Mouse (Mus musculus) cortical plate, adult 2 months (tissue): Measurements from ENCODE around the gene Ppp3cb. TPM values are rescaled to one million over a fixed set of nuclear protein-coding genes. Genes with fewer than 3 reads are reported as not detected.

ENCODE experiments used
- H3K27ac ChIP-seq: fragments of 200-500 bp; 2 replicates; pipeline ENCODE4 v1.5.1; 2012; ENCODE audit warnings: low read length, control low read depth, inconsistent platforms; ENCODE audit not compliant: insufficient read depth
- H3K4me1 ChIP-seq: fragments of 200-500 bp; 2 replicates; pipeline ENCODE4 v1.6.1; 2011; ENCODE audit warnings: low read length; ENCODE audit not compliant: control insufficient read depth, insufficient read depth
- H3K4me3 ChIP-seq: fragments of 200-500 bp; 2 replicates; pipeline ENCODE4 v1.5.1; 2011; ENCODE audit warnings: mild to moderate bottlenecking, low read length, control low read depth; ENCODE audit not compliant: insufficient read depth
- CTCF ChIP-seq: fragments of 200-500 bp; IDR thresholded peaks from 2 replicates; pipeline ENCODE4 v1.5.1; 2011; ENCODE audit warnings: mild to moderate bottlenecking, control low read depth, low read length; ENCODE audit not compliant: insufficient read depth; ENCODE audit errors: extremely low read depth
- POLR2A ChIP-seq: fragments of 200-500 bp; IDR thresholded peaks from 2 replicates; pipeline ENCODE4 v1.6.1; 2011; ENCODE audit warnings: mild to moderate bottlenecking, low read length, control low read depth; ENCODE audit not compliant: insufficient read depth; ENCODE audit errors: extremely low read depth
- polyA plus RNA-seq: library from polyadenylated mRNA; depleted of rRNA; stranded (reverse); fragments of >200 nt; gene quantifications from 2 replicates; pipeline ENCODE4 v1.2.3, GENCODE M21; 2012; rRNA removed

Gene Ppp3cb
- polyA plus RNA-seq, 1 experiment: 162 TPM

GRCm38 (mm10) chr14:20452929-20453328, 93.4 kb downstream of the Ppp3cb start:
- Histone ChIP-seq H3K4me3 (no peak overlapping the region), H3K27ac (no peak overlapping the region), H3K4me1 (0 out of 2 replicates have a peak, but pooled peaks cover 2% of the 10 kb centered on the region)
- TF ChIP-seq POLR2A (no peak), CTCF (no peak)

DNA sequence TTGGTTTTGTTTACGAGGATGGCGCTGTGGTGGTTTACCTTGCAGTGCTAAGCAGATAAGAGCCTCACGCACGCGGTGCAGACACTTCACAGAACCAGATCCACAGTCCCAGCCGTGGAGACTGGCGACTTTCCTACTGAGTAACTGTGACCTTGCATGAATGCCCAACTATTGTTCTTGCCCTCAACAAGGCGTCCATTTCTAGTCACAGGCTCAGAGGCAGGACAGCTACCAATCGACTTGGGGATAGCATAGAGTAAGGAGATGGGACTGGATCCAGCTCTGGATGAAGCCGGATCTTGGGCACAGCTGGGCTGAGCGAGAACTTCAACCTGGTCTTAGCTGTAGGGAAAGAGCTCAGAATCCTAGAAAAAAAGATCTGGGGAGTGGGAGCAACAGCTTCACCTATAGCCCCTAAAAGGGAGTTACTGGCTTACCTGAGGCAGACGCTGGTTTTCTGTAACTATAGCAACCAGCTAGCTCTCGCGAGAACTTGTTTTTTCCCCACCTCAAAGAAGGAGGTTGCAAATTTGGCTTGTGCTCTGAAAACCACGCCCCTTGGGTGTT, 94.5 kb downstream of the Ppp3cb start, which contains the start of gene Cfap70:
TSS of gene Cfap70 (minus strand) at position 462 of the 567 bp plus-strand sequence.
- TF ChIP-seq CTCF (no peak), POLR2A (no peak)
- H3K4me1 ChIP-seq: 0 out of 2 replicates have a peak, but pooled peaks cover 2% of the 10 kb centered on the region
- H3K4me3 ChIP-seq: peak within 1 kb of the TSS; percentile 51
- H3K27ac ChIP-seq: no peak within 1 kb of the TSS

- Histone ChIP-seq H3K27ac (no peak overlapping the region), H3K4me3 (peak overlapping the region; percentile 51; the same call in 1 of the 2 replicates), H3K4me1 (0 out of 2 replicates have a peak, but pooled peaks cover 2% of the 10 kb centered on the region)
- no peak for TF ChIP-seq POLR2A
- no peak for TF ChIP-seq CTCF
Measured at GRCm38 (mm10) chr14:20451302-20451701, 95.1 kb downstream of the Ppp3cb start.

Other genes starting within 250 kb of the Ppp3cb start
- 31.8 and 32.5 TPM in 2 replicates for gene Ecd, start 198.5 kb downstream of the Ppp3cb start, polyA plus RNA-seq
- 56.6 and 61.0 TPM in 2 replicates for gene Fam149b, start 198.4 kb downstream of the Ppp3cb start, polyA plus RNA-seq
- 37.0 and 37.2 TPM in 2 replicates for gene Dnajc9, start 157.7 kb downstream of the Ppp3cb start, polyA plus RNA-seq
- gene Mrps16, start 152.9 kb downstream of the Ppp3cb start, polyA plus RNA-seq: 44.9 and 45.4 TPM in 2 replicates
- gene Cfap70, start 94.3 kb downstream of the Ppp3cb start, polyA plus RNA-seq: 1.5 and 3.3 TPM in 2 replicates
- 86.0 and 89.0 TPM in 2 replicates for gene Anxa7, start 66.4 kb downstream of the Ppp3cb start, polyA plus RNA-seq
- 0.33 and 0.42 TPM in 2 replicates for gene Mss51, start 49.7 kb downstream of the Ppp3cb start, polyA plus RNA-seq
- gene Usp54, start 94.5 kb upstream of the Ppp3cb start, polyA plus RNA-seq: 47.8 and 49.8 TPM in 2 replicates
- gene Myoz1, start 110.0 kb upstream of the Ppp3cb start, polyA plus RNA-seq: not detected in 2 replicates
- gene Synpo2l, start 121.8 kb upstream of the Ppp3cb start, polyA plus RNA-seq: 0.11 and 0.19 TPM in 2 replicates
- gene Sec24c, start 127.7 kb upstream of the Ppp3cb start, polyA plus RNA-seq: 77.2 and 79.3 TPM in 2 replicates
- gene Fut11, start 148.4 kb upstream of the Ppp3cb start, polyA plus RNA-seq: 14.9 and 16.3 TPM in 2 replicates
- 84.9 and 85.9 TPM in 2 replicates for gene Chchd1, start 156.4 kb upstream of the Ppp3cb start, polyA plus RNA-seq
- 174 and 185 TPM in 2 replicates for gene Zswim8, start 161.0 kb upstream of the Ppp3cb start, polyA plus RNA-seq
- 22.9 and 26.7 TPM in 2 replicates for gene Ndst2, start 188.0 kb upstream of the Ppp3cb start, polyA plus RNA-seq
- gene Camk2g, start 247.5 kb upstream of the Ppp3cb start, polyA plus RNA-seq: 287 and 303 TPM in 2 replicates